Mouse (Mus musculus): ENCODE results near the gene Gm21983.

DNA sequence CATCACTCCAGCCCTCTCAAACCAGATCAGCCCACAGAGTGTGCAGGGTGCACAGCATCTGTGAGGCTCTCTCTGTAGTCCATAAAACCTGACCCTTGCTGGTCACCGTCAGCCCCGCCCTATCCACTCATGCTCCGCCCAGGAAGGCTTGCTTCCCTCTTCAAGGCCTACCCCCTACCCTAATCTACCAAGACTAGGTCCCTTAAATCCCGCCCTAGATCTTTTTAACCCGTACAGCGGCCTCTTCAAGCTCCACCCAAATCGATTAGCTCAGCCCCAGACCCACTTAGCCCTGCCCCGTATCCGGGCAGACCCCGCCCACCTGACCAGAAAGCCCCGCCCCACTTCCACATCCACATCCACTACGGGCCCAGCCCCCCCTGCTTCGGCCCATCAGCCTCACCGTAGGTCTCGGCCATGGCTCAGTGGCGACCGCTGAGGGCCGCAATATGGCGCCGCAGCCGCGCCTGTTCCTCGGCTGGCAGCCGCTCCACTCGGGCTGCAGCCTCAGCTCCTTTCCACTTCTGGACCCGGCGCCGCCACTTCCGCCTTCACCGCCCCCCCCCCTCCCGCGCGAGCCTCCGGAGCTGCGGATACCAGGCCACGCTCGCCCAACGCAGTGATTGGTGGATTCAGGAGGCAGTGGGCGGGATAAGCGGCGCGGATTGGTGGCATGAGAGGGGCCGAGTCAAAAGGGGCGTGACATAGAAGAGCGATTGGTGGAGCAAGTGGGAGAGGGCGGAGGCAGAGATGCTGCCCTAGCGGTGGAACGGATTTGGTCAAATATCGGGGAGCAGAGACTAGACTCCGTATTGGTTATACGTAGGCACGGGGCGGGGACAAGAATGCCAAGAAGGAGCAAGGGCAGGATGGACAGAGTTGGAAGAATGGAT, 2.3 kb downstream of the Gm21983 start, which contains the start of gene Rab4b:
- TF ChIP-seq CTCF (IDR thresholded peaks at IDR 0.05), result peak; percentile 78
- peak; percentile 66 for TF ChIP-seq POLR2A (IDR thresholded peaks at IDR 0.05; ENCODE audit: insufficient read depth, low read depth, low read length)
- TF ChIP-seq EP300 (IDR thresholded peaks at IDR 0.05; ENCODE audit: insufficient read depth, low read depth, low read length), result peak; percentile 51; the same call in 1 of the 2 replicates

Data from heart, adult 2 months (tissue).